Mouse (Mus musculus) small intestine, adult 2 months (tissue): ENCODE measurements around the gene Aff3.

Experiments
- CTCF ChIP-seq: fragments of 200-500 bp; IDR thresholded peaks from 2 replicates; pipeline ENCODE4 v1.5.1; 2012; ENCODE audit warnings: low read depth, mild to moderate bottlenecking, control low read depth, inconsistent platforms, low read length, moderate library complexity, mixed read lengths; ENCODE audit not compliant: insufficient replicate concordance, insufficient read length; ENCODE audit errors: extremely low read depth
- POLR2A ChIP-seq: fragments of 200-500 bp; IDR thresholded peaks from 2 replicates; pipeline ENCODE4 v1.6.1; 2012; ENCODE audit warnings: low read depth, mild to moderate bottlenecking, control low read depth, inconsistent platforms, low read length, moderate library complexity

DNA sequence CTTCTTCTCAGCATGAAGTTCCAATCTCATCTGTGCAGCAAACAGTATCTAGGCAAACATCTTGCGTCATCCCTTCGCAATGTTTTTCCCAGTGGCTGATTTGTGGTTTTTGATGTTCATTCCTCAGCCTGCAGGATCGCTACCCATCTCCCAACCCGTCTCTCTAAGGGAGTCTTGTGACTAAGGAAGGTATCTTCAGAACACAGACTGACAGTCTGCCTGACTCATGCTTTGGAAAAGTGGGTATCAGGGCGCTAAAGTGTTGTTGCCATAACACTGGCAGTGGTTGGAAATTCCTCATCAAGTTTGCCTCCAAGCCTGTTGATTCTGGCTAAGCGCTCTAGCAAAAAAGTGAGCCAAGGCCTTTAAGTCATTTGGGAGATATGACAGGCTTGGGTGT is 372.8 kb downstream of the Aff3 start:
- TF ChIP-seq POLR2A (no peak), CTCF (no peak)
